Mouse (Mus musculus) retina, postnatal 1 day (tissue): ENCODE measurements around the gene H2-Q10.
"Not testable (repeated sequence)": the region's sequence is repeated elsewhere in the genome, so short reads cannot be mapped to it uniquely, and the experiment has no call there.

Experiments used
- DNase-seq: peaks from one replicate; pipeline ENCODE4 v3.0.0-alpha.2; 2012

Gene H2-Q10

DNA sequence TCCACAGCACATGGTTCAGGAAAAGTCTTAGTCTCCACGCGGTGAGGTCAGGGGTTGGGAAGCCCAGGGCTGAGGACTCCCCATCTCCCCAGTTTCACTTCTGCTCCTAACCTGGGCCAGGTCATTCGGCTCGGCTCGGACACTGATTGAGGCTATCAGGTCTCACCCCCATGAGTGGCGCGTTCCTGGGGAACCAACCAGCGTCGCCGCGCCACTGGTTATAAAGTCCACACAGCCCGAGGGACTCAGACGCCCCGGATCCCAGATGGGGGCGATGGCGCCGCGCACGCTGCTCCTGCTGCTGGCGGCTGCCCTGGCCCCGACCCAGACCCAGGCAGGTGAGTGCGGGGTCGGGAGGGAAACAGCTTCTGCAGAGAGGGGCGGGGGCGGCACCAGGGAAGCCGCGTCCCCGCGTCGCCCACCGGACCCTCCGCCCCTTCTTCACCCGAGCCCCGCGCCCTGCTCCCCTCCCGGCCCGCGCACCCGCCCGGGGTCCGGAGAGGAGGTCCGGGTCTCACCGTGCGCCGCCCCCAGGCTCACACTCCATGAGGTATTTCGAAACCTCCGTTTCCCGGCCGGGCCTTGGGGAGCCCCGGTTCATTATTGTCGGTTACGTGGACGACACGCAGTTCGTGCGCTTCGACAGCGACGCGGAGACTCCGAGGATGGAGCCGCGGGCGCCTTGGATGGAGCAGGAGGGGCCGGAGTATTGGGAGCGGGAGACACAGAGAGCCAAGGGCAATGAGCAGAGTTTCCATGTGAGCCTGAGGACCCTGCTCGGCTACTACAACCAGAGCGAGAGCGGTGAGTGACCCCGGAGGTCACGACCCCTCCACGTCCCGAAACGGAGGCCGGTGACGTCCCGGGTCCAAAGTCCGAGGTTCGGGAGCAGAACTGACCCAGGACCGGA is at the start of gene H2-Q10:
H2-Q10 (plus strand) TSS at position 248 of the 910 bp plus-strand sequence.
- DNase-seq = peak; percentile 43

DNA sequence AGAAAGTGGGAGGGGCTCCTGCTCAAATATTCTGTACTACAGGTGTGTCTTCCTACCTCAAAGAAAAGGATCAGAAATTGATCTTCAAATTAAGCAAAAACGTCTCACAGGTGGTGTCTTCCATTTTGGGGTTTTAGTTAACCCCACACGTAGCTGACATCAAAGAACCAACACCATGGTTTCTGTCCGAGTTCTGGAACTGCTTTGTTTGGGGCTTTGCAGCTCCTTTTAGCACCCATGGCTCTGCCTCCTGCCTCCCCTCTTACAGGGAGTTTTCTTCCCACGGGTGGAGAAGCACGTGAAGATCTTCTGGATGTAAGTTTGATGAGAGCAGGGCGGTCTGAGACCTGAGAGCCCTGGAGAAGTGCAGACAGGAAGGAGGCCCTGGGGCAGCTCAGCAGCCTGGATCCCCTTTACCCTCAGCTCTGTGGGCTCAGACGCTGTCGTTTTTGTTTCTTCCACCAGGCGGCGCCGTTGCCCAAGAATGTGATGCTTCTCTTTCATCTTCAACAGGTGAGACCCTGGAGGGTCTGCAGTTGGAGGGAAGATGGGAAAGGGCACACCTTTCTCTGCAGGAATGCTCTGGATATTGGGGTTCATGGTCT is 49.6 kb upstream of the H2-Q10 start:
- peak; percentile 71 for DNase-seq

DNA sequence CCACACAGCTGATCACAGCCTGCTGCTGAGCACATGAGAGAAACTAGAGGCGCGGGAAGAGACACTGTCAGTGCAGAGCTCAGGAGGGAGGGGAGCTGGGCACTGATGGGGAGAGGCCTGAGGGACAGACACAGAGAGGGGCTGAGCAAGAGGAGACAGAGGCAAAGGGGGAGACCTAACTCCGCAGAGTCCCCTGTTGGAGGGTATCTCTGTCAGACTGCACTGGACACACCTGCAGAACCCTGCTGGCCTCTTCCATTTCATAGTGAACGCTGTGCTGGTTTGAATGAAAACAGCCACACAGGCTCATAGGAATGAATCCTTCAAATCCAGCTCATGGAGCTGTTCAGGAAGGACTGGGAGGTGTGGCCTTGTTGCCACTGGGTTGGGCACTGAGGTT is 48.6 kb upstream of the H2-Q10 start:
- not testable (repeated sequence) for DNase-seq

DNA sequence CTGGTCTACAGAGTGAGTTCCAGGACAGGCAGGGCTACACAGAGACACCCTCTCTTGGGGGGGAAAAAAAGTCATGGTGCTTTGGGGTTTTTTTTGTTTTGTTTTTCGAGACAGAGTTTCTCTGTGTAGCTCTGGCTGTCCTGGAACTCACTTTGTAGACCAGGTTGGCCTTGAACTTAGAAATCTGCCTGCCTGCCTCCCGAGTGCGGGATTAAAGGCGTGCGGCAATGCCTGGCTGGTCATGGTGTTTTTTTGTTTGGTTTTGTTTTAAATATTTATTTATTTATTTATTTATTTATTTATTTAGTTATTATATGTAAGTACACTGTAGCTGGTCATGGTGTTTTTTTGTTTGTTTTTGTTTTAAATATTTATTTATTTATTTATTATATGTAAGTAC is 47.5 kb upstream of the H2-Q10 start:
- not testable (repeated sequence) for DNase-seq

DNA sequence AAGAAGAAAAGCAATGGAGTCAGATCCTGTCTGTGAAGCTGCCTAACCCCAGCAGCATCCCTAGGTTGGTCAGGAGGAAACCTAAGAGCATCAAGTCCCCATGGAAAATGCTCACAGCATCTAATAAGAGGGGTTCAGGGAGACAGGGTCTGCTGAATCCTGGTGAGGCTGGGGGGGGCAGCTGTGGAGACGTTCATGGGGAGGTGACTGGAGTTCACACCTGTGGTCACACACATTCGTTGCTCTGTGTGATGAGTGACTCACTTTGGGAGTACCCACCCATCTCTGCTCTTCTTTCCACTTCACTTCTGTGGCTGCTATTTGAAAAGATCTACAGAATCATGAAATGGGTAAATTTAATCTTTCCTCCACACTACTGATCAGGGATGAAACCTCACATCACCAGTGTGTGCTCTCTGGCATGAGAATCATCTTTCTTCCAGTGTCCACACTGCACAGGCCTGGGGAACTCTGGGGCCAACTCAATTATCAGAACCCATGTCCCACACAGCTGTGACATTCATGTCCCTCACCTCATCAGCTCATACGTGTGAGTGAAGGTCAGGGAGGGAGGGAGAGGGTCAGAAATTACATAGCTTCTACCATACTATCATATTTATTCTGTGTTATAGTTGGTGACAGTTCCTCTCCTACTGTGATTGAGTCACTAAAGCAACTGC is 46.6 kb upstream of the H2-Q10 start:
- not testable (repeated sequence) for DNase-seq

DNA sequence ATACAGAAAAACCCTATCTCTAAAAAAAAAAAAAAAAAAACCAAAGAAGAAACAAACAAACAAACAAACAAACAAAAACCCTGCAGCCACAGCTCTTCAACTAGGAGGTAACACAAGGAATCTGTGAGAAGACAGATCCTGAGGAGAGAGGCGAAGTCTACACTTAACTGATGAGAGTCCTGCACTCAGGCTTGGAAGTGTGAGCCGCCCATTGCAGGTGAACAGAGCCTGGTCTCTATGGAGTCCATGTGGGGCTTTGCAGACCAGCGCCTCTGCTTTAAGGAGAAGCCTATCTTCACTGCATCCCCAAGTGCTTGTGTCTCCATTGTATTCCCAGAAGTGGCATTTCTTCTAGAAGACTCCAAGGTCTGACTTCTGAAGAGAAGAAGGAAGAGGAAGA is 45.8 kb upstream of the H2-Q10 start:
- DNase-seq = not testable (repeated sequence)

DNA sequence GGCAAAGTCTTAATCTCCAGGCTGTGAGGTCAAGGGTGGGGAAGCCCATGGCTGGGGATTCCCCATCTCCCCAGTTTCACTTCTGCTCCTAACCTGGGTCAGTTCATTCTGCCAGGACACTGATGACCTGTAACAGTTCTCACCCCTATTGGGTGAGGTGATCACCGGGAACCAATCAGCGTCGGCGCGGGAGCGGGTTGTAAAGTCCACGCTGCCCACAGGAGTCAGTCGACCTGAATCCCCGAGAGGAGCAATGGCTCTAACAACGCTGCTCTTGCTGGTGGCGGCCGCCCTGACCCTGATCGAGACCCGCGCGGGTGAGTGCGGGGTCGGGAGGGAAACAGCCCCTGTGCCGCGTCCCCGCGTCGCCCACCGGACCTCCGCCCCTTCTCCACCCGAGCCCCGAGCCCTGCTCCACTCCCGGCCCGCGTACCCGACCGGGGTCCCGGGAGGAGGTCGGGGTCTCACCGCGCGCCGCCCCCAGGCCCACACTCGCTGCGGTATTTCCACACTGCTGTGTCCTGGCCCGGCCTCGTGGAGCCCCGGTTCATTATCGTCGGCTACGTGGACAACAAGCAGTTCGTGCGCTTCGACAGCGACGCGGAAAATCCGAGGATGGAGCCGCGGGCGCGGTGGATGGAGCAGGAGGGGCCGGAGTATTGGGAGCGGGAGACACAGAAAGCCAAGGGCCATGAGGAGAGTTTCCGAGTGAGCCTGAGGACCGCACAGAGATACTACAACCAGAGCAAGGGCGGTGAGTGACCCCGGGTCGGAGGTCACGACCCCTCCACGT is 45.1 kb upstream of the H2-Q10 start, which contains the start of gene H2-Q6:
H2-Q6 (plus strand) TSS at position 227 of the 793 bp plus-strand sequence.
- DNase-seq = peak; percentile 78

DNA sequence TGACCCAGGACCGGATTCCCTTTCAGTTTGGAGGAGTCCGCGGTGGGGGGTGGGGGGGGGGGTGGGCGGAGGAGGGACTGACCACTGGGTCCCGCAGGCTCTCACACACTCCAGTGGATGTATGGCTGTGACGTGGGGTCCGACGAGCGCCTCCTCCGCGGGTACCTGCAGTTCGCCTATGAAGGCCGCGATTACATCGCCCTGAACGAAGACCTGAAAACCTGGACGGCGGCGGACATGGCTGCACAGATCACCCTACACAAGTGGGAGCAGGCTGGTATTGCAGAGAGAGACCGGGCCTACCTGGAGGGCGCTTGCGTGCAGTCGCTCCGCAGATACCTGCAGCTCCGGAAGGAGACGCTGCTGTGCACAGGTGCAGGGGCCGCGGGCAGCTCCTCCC is 44.4 kb upstream of the H2-Q10 start:
- DNase-seq = not testable (repeated sequence)

DNA sequence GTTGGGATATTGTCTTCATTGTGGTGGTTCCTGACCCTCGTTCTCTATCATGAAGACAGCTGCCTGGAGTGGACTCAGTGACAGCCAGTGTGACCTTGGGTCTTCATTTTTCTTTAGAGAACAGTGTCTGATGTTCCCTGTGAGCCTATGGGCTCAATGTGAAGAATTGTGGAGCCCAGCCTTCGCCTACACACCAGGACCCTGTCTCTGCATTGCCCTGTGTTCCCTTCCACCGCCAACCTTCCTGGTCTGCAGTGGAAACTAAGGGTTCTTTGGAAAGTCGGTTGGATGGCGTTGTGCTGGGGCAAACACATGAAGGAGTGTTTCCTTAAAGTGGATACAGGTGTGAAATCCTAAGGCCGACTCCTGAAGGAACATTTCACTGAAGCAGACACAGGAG is 41.0 kb upstream of the H2-Q10 start:
- DNase-seq = not testable (repeated sequence)

DNA sequence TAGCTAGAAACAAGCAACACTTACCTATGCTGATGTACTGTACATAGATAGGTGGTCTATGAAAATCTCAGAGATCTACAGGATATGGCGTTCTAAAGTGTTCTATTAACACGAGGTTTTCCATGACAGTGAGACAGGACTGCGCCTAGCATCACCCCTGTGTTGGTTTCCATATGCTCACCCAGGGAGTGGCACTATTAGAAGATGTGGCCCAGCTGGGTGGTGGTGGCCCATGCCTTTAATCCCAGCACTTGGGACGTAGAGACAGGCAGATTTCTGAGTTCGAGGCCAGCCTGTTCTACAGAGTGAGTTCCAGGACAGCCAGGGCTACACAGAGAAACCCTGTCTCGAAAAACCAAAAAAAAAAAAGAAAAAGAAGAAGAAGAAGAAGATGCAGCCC is 39.2 kb upstream of the H2-Q10 start:
- DNase-seq = not testable (repeated sequence)

DNA sequence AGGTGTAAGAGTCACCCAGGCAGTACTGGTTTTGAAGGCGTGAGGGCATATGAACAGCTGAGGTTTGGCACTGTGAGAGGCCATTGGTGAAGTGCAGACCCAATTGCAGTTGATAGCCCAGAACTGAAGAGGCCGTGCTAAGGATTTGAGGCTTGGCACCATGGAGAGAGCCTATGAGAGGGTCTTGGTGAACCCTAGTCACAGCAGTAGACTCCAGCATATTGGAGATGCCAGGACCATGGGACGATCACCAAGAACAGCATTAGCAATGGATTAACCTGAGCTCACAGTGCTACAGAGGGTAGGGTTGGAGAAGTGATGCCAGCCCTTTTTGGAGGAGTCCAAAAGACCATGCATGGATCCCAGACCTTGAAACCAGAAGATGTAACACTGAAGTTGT is 37.7 kb upstream of the H2-Q10 start:
- not testable (repeated sequence) for DNase-seq

DNA sequence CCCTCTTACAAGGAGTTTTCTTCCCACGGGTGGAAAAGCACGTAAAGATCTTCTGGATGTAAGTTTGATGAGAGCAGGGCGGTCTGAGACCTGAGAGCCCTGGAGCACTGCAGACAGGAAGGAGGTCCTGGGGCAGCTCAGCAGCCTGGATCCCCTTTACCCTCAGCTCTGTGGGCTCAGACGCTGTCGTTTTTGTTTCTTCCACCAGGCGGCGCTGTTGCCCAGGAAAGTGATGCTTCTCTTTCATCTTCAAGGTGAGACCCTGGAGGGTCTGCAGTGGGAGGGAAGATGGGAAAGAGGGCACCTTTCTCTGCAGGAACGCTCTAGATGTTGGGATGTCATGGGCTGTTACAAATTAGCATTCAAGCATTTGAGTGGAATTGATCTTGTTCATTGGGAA is 35.1 kb upstream of the H2-Q10 start:
- DNase-seq = peak; percentile 73

DNA sequence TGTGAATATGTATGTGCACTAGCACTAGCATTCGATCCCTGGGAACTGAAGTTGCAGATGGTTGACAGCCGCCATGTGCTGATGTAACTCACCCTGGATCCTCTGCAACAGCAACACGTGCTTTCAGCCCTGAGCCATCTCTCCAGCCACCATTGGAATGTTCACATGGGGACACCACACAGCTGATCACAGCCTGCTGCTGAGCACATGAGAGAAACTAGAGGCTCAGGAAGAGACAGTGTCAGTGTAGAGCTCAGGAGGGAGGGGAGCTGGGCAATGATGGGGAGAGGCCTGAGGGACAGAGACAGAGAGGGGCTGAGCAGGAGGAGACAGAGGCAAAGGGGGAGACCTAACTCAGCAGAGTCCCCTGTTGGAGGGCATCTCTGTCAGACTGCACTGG is 34.3 kb upstream of the H2-Q10 start:
- not testable (repeated sequence) for DNase-seq

DNA sequence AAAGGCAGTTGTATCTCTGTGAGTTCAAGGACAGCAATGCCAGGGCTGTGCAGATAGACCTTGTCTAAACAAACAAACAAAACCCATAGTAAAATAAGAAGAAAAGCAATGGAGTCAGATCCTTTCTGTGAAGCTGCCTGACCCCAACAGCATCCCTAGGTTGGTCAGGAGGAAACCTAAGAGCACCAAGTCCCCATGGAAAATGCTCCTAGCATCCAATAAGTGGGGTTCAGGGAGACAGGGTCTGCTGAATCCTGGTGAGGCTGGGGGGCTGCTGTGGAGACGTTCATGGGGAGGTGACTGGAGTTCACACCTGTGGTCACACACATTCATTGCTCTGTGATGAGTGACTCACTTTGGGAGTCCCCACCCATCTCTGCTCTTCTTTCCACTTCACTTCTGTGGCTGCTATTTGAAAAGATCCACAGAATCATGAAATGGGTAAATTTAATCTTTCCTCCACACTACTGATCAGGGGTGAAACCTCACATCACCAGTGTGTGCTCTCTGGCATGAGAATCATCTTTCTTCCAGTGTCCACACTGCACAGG is 32.4 kb upstream of the H2-Q10 start:
- DNase-seq = not testable (repeated sequence)

DNA sequence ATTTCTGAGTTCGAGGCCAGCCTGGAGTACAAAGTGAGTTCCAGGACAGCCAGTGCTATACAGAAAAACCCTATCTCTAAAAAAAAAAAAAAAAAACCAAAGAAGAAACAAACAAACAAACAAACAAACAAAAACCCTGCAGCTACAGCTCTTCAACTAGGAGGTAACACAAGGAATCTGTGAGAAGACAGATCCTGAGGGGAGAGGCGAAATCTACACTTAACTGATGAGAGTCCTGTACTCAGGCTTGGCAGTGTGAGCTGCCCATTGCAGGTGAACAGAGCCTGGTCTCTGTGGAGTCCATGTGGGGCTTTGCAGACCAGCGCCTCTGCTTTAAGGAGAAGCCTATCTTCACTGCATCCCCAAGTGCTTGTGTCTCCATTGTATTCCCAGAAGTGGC is 31.5 kb upstream of the H2-Q10 start:
- DNase-seq = not testable (repeated sequence)

DNA sequence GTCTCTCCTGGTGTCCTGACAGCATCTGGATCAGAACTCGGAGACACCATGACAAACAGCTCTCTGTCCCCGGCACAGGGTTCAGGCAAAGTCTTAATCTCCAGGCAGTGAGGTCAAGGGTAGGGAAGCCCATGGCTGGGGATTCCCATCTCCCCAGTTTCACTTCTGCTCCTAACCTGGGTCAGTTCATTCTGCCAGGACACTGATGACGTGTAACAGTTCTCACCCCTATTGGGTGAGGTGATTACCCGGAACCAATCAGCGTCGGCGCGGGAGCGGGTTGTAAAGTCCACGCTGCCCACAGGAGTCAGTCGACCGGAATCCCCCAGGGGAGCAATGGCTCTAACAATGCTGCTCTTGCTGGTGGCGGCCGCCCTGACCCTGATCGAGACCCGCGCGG is 31.0 kb upstream of the H2-Q10 start, which contains the start of gene H2-Q7:
H2-Q7 (plus strand) TSS at position 271 of the 400 bp plus-strand sequence.
- peak; percentile 88 for DNase-seq

DNA sequence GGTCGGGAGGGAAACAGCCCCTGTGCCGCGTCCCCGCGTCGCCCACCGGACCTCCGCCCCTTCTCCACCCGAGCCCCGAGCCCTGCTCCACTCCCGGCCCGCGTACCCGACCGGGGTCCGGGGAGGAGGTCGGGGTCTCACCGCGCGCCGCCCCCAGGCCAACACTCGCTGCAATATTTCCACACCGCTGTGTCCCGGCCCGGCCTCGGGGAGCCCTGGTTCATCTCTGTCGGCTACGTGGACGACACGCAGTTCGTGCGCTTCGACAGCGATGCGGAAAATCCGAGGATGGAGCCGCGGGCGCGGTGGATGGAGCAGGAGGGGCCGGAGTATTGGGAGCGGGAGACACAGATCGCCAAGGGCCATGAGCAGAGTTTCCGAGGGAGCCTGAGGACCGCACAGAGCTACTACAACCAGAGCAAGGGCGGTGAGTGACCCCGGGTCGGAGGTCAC is 30.6 kb upstream of the H2-Q10 start:
- DNase-seq = peak; percentile 62

DNA sequence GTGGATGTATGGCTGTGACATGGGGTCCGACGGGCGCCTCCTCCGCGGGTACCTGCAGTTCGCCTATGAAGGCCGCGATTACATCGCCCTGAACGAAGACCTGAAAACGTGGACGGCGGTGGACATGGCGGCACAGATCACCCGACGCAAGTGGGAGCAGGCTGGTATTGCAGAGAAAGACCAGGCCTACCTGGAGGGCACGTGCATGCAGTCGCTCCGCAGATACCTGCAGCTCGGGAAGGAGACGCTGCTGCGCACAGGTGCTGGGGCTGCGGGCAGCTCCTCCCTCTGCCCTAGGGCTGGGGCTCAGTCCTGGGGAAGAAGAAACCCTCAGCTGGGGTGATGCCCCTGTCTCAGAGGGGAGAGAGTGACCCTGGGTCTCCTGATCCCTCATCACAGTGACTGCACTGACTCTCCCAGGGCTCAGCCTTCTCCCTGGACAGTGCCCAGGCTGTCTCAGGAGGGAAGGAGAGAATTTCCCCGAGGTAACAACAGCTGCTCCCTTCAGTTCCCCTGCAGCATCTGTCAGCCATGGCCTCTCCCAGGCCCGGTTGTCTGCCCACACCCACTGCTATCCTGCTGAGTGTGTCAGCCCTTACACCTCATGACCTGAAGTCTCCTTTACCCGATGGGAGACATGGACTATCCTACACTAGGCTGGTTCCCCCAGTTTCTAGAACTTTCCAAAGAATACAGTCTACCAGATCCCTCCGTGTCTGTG is 29.8 kb upstream of the H2-Q10 start:
- DNase-seq = not testable (repeated sequence)

DNA sequence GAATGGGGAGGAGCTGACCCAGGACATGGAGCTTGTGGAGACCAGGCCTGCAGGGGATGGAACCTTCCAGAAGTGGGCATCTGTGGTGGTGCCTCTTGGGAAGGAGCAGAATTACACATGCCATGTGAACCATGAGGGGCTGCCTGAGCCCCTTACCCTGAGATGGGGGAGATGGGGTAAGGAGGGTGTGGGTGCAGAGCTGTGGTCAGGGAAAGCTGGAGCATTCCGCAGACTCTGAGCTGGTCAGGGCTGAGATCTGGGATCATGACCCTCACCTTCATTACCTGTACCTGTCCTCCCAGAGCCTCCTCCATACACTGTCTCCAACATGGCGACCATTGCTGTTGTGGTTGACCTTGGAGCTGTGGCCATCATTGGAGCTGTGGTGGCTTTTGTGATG is 27.5 kb upstream of the H2-Q10 start:
- not testable (repeated sequence) for DNase-seq

DNA sequence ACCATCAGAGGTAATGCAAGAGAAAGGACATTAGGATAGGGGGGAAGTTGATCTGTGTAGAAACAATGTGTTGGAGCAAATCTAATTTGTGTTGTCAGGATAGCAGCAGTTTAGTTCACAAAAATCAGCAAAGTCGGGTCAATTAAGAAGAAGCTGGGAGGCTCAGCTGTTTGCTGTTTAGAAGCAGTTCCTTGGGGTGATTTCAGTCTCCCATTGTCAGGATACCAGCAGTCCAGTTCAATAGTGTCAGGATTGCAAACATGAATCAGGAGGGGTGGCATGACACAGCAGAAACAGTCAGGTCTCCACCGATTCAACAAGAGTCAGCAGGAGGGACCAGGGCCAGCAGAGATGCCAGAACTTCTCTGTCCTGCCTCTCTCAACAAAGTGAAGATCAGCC is 25.4 kb upstream of the H2-Q10 start:
- not testable (repeated sequence) for DNase-seq

DNA sequence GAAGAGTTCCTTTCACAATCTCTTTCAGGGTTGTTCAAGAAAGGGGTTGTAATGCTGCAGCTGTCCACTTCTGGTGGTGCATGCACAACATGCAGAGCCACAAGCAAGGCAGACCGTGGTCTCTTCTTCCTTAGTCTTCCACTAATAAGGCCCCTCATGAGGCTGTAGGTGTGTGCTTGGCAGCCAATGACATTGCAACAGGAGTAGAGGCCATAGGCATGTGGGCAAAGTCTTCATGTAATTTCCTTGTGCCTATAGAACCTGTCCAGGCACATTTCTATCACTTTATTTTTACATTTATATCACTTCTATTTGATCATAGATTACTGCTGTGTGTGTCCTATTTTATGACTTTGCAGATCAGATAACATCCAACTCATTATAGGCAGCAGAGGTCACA is 11.6 kb upstream of the H2-Q10 start:
- not testable (repeated sequence) for DNase-seq
